Mouse (Mus musculus) forebrain, embryonic 14.5 days (tissue): Measurements from ENCODE around the gene Prtn3. TPM values are rescaled to one million over a fixed set of nuclear protein-coding genes. Genes with fewer than 3 reads are reported as not detected.

ENCODE experiments used
- ATAC-seq: fragments of 200-750 bp; cut with Nextera tagmentation; 2 replicates; pipeline ENCODE4 v1.8.0; 2017; ENCODE audit warnings: mild to moderate bottlenecking, moderate library complexity
- DNase-seq: peaks from one replicate; pipeline ENCODE4 v3.0.0-alpha.2; 2015; ENCODE audit warnings: low spot score
- H3K27ac ChIP-seq: fragments of 300-500 bp; sonication (generic); 2 replicates; pipeline ENCODE4 v1.5.1; 2014; ENCODE audit warnings: low read depth, mild to moderate bottlenecking, control low read depth, low read length, moderate library complexity
- H3K27me3 ChIP-seq: fragments of 300-500 bp; sonication (generic); replicated peaks from 2 replicates; pipeline ENCODE4 v1.6.1; 2014; ENCODE audit warnings: low read length, control low read depth, mixed read lengths; ENCODE audit not compliant: control insufficient read depth, insufficient read depth
- H3K36me3 ChIP-seq: fragments of 300-500 bp; sonication (generic); 2 replicates; pipeline ENCODE4 v1.6.1; 2014; ENCODE audit warnings: low read length, control low read depth; ENCODE audit not compliant: control insufficient read depth, insufficient read depth
- H3K4me1 ChIP-seq: fragments of 300-500 bp; sonication (generic); 2 replicates; pipeline ENCODE4 v1.6.1; 2014; ENCODE audit warnings: antibody characterized with exemption, low read length, control low read depth; ENCODE audit not compliant: control insufficient read depth, insufficient read depth
- H3K4me2 ChIP-seq: fragments of 300-500 bp; sonication (generic); 2 replicates; pipeline ENCODE4 v1.6.1; 2014; ENCODE audit warnings: mild to moderate bottlenecking, control low read depth, low read length
- H3K4me3 ChIP-seq: fragments of 300-500 bp; sonication (generic); 2 replicates; pipeline ENCODE4 v1.5.1; 2014; ENCODE audit warnings: low read depth, low read length, control low read depth
- H3K9ac ChIP-seq: fragments of 300-500 bp; sonication (generic); 2 replicates; pipeline ENCODE4 v1.6.1; 2014; ENCODE audit warnings: mild to moderate bottlenecking, low read length, control low read depth, moderate library complexity
- H3K9me3 ChIP-seq: fragments of 300-500 bp; sonication (generic); replicated peaks from 2 replicates; pipeline ENCODE4 v1.6.1; 2016; ENCODE audit warnings: low read length, control low read depth, mixed read lengths; ENCODE audit not compliant: control insufficient read depth
- WGBS: fragments of 180-500 bp; shearing (Covaris S2); extraction: QIAGEN DNeasy Blood & Tissue Kit; methylation state at CpG from one replicate; pipeline ENCODE4 v1.1.7; 2014; 5-methylcytosine and 5-hydroxymethylcytosine counted together
- polyA plus RNA-seq: library from polyadenylated mRNA; unstranded; fragments of >200 nt; fragmentation: Nextera tagmentation; extraction: Ambion mirVana; gene quantifications from 2 replicates; pipeline ENCODE4 v1.2.1, GENCODE M21; 2014

Gene Prtn3
- polyA plus RNA-seq, 1 experiment from 2014 or later: 16.9 TPM

GRCm38 (mm10) chr10:79908167-79909091 lies 34.2 kb downstream of the Prtn3 start, which contains the start of gene Med16:
TSS of gene Med16 (minus strand) at chr10:79908923.
- Histone ChIP-seq H3K36me3 (peaks cover 44% of the 10 kb centered on the region), H3K4me3 (peak within 1 kb of the TSS; percentile 56), H3K9me3 (no peaks in the 10 kb centered on the region), H3K27me3 (no peaks in the 10 kb centered on the region), H3K4me1 (peaks cover 4% of the 10 kb centered on the region; the same call in 1 of the 2 replicates), H3K4me2 (peak within 1 kb of the TSS; percentile 35), H3K27ac (peak within 1 kb of the TSS; percentile 96), H3K9ac (peak within 1 kb of the TSS; percentile 88)
- WGBS: 2% methylated on average over 52 of the region's 52 CpGs
- ATAC-seq (peak; percentile 93), DNase-seq (peak; percentile 97)

- Histone ChIP-seq H3K9me3 (no peaks in the 10 kb centered on the region), H3K27me3 (no peaks in the 10 kb centered on the region), H3K9ac (peak overlapping the region; percentile 88), H3K4me1 (peaks cover 6% of the 10 kb centered on the region), H3K36me3 (peaks cover 44% of the 10 kb centered on the region), H3K4me2 (peak overlapping the region; percentile 35), H3K27ac (peak overlapping the region; percentile 70), H3K4me3 (peak overlapping the region; percentile 56)
- 21% methylated on average over 14 of the region's 14 CpGs for WGBS
- DNase-seq (peak; percentile 69), ATAC-seq (peak; percentile 70)
Measured at GRCm38 (mm10) chr10:79909092-79909922, 35.0 kb downstream of the Prtn3 start.

GRCm38 (mm10) chr10:79910556-79910955 lies 36.3 kb downstream of the Prtn3 start, which contains the start of gene Gm26602:
TSS of gene Gm26602 (plus strand) at chr10:79910856.
- H3K9ac ChIP-seq: no peak within 1 kb of the TSS; the same call in 1 of the 2 replicates
- no peak within 1 kb of the TSS for H3K4me3 ChIP-seq

GRCm38 (mm10) chr10:79912412-79912811 lies 38.1 kb downstream of the Prtn3 start:
- Histone ChIP-seq H3K4me2 (no peak overlapping the region), H3K36me3 (peaks cover 15% of the 10 kb centered on the region), H3K27ac (no peak overlapping the region), H3K27me3 (peaks cover under 1% of the 10 kb centered on the region), H3K9ac (no peak overlapping the region), H3K9me3 (no peaks in the 10 kb centered on the region), H3K4me3 (no peak overlapping the region), H3K4me1 (peaks cover 21% of the 10 kb centered on the region)
- ATAC-seq (no peak), DNase-seq (no peak)
- WGBS: 62% methylated on average over 20 of the region's 20 CpGs

More at GRCm38 (mm10) chr10:79910556-79910955, 36.3 kb downstream of the Prtn3 start, which contains the start of gene Gm26602:
- Histone ChIP-seq H3K27ac (peak within 1 kb of the TSS; percentile 70), H3K4me2 (no peak within 1 kb of the TSS), H3K4me1 (peaks cover 13% of the 10 kb centered on the region), H3K36me3 (peaks cover 33% of the 10 kb centered on the region), H3K27me3 (no peaks in the 10 kb centered on the region), H3K9me3 (no peaks in the 10 kb centered on the region)
- ATAC-seq (no peak), DNase-seq (no peak)
- WGBS: 89% methylated on average over 4 of the region's 4 CpGs

- Histone ChIP-seq H3K27ac (no peak overlapping the region), H3K4me3 (no peak overlapping the region), H3K9me3 (no peaks in the 10 kb centered on the region), H3K9ac (peak overlapping the region; percentile 21), H3K36me3 (peaks cover 15% of the 10 kb centered on the region), H3K27me3 (peaks cover 20% of the 10 kb centered on the region), H3K4me2 (0 out of 2 replicates have a peak overlapping the region, but pooled peaks have one; percentile 3), H3K4me1 (peaks cover 21% of the 10 kb centered on the region)
- DNase-seq (peak; percentile 40), ATAC-seq (no peak)
- 68% methylated on average over 9 of the region's 11 CpGs for WGBS
Measured at GRCm38 (mm10) chr10:79914131-79914947, 40.1 kb downstream of the Prtn3 start.

GRCm38 (mm10) chr10:79914948-79915596 lies 40.8 kb downstream of the Prtn3 start:
- H3K9ac ChIP-seq: peak overlapping the region; percentile 13; the same call in 1 of the 2 replicates
- no peak for ATAC-seq
- WGBS: 74% methylated on average over 7 of the region's 7 CpGs

GRCm38 (mm10) chr10:79916081-79916480 lies 41.8 kb downstream of the Prtn3 start:
- DNase-seq (no peak), ATAC-seq (no peak)
- WGBS: 8% methylated on average over 8 of the region's 8 CpGs
- H3K36me3 ChIP-seq: peaks cover 8% of the 10 kb centered on the region
- peaks cover 17% of the 10 kb centered on the region for H3K4me1 ChIP-seq
- H3K27ac ChIP-seq: 0 out of 2 replicates have a peak overlapping the region, but pooled peaks have one; percentile 60
- peak overlapping the region; percentile 82 for H3K4me3 ChIP-seq
- H3K27me3 ChIP-seq: peaks cover 37% of the 10 kb centered on the region
- H3K4me2 ChIP-seq: peak overlapping the region; percentile 93
- peak overlapping the region; percentile 96 for H3K9ac ChIP-seq
- H3K9me3 ChIP-seq: no peaks in the 10 kb centered on the region

More at GRCm38 (mm10) chr10:79914948-79915596, 40.8 kb downstream of the Prtn3 start:
- no peaks in the 10 kb centered on the region for H3K9me3 ChIP-seq
- no peak overlapping the region for H3K4me3 ChIP-seq
- H3K4me1 ChIP-seq: peaks cover 17% of the 10 kb centered on the region
- H3K36me3 ChIP-seq: peaks cover 15% of the 10 kb centered on the region
- no peak for DNase-seq
- H3K27ac ChIP-seq: no peak overlapping the region
- peak overlapping the region; percentile 93; the same call in 1 of the 2 replicates for H3K4me2 ChIP-seq
- H3K27me3 ChIP-seq: peaks cover 27% of the 10 kb centered on the region
